Mouse (Mus musculus): ENCODE measurements around the gene Gm11634.

Gm11634 gene

DNA sequence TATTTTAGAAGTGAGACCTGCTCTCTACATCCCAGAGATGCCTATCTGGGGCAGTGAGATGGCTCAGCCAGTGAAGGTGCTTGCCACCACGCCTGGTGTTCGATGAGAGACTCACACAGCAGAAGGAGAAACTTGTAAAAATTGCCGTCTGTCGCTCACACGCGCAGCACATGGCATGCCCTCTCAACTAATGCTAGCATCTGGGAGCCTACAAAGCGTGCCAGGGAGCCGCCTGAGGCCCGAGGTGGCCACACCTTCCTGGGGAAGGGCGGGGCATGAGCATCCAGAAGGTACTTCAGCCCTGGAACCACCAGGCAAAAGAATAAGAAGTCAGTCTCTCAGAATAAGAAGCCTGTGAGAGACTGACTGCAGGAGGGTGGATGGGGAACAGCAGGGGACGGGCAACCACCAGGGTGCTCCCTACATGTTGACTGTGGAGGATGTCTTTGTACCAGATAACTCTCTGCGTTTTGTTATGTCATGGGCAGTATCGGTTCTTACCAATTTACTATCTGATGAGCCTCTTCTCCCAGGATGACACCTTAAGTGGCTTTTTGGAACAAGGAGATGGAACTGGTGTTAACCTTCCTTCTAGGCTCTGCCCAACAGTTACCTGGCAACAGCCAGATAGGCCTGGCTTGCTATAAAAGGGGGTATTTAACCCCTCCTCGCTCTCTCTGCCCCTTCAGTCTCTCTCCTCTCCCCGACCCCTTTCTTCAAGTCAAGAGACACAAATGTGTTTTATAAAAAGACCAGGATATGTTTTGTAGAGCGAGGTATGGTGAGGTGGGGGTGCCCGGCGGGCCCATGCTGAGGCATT is 18.1 kb upstream of the Gm11634 start:
- 26% methylated on average over 18 of the region's 18 CpGs for WGBS

- 89% methylated on average over 8 of the region's 8 CpGs for WGBS
Measured at GRCm38 (mm10) chr11:101616104-101616503, 17.0 kb upstream of the Gm11634 start.

GRCm38 (mm10) chr11:101615380-101615779 is 16.3 kb upstream of the Gm11634 start:
- 86% methylated on average over 6 of the region's 6 CpGs for WGBS

GRCm38 (mm10) chr11:101614116-101614515 is 15.1 kb upstream of the Gm11634 start:
- 64% methylated on average over 4 of the region's 4 CpGs for WGBS

DNA sequence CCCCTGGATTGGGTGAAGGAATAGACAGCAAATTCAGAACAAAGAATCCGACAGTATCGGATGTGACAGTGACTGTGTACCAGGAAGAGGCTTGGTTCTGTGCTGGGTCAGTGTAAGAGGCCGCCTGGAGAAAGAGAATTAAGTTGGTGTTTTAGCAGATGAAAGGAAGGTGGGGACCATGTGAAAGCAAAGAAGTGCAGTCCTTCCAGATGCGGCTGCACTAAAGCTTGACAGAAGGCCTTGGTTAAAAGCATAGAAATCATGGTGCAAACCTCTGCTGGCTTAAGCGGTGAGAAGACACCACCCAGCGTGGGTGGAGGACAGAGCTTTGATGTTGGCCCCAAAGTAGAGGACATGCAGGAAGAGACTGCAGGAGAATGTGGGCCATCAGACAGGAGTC is 14.5 kb upstream of the Gm11634 start:
- 82% methylated on average over 6 of the region's 6 CpGs for WGBS

GRCm38 (mm10) chr11:101610445-101610844 is 11.4 kb upstream of the Gm11634 start:
- WGBS, result 29% methylated on average over 11 of the region's 11 CpGs

- WGBS, result 94% methylated on average over 4 of the region's 4 CpGs
Measured at GRCm38 (mm10) chr11:101607134-101607533, 8.1 kb upstream of the Gm11634 start.

DNA sequence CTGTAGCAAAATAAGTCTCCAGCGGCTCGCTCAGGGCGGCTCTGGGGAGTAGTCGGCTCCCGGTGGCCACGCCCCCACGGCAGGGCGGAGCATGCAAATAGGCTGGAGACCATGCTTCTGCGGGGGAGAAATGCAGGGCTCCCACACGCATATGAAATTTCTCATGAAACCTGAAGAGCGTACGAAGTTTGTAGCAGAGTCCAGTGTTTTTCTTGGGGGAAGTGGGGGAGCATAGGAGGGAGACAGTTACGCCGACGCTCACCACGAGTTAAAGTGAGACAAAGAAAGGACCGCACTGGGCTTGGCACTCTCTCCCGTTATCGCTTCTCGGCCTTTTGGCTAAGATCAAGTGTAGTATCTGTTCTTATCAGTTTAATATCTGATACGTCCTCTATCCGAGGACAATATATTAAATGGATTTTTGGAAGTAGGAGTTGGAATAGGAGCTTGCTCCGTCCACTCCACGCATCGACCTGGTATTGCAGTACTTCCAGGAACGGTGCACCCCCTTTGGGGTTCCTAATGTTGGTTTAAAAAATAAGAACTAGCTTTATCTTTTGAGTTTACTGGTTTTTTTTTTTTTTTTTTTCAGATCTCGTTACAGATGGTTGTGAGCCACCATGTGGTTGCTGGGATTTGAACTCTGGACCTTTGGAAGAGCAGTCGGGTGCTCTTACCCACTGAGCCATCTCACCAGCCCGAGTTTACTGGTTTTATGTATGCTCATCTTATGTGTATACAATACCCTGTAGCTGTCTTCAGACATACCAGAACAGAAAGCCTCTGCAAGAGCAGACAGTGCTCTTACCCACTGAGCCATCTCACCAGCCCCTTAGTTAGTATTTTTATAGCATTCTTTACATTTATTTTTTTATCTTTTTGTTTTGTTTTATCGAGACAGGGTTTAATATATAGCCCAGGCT is 5.7 kb upstream of the Gm11634 start:
- 5% methylated on average over 30 of the region's 30 CpGs for WGBS

GRCm38 (mm10) chr11:101604116-101604515 is 5.1 kb upstream of the Gm11634 start:
- 37% methylated on average over 3 of the region's 3 CpGs for WGBS

DNA sequence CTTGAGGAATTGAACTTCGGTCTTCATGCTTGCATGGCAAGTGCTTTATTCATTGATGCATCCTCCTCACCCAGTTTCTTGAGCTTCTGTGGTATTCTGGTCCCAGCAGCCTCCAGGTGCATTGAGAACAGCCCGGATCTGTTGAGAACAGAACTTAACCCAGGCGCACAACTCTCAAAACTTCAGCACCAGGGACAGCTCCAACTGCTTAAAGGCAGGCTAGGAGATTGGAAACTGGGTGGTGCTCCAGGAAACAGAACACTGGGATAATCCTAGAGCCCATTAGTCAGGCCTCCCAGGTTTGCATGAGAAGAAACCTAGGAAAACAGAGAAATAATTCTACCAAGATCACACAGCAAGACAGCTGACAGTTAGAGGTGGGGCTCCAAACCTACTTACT is 3.4 kb upstream of the Gm11634 start:
- 52% methylated on average over 3 of the region's 3 CpGs for WGBS

GRCm38 (mm10) chr11:101589989-101590624 is 8.9 kb downstream of the Gm11634 start:
- WGBS, result 88% methylated on average over 12 of the region's 12 CpGs

DNA sequence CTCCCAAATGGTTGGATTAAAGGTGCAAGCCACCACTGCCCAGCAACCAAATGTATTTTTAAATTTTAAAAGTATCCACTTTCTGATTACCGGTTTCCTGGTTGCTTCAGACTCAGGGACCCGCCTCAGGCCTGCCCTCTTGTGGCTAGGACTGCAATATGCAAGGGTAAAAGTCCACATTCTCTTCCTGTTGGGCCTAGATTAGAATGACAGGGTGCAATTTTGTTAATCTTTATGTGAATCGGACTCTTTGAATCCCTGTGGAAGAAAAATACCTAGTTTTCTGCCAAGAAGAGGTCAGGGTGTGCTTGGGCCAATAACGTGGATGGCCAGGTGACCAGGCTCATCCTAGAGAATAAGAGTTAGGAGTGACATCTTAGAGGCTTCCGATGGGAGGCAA is 9.6 kb downstream of the Gm11634 start:
- WGBS, result 35% methylated on average over 5 of the region's 5 CpGs

DNA sequence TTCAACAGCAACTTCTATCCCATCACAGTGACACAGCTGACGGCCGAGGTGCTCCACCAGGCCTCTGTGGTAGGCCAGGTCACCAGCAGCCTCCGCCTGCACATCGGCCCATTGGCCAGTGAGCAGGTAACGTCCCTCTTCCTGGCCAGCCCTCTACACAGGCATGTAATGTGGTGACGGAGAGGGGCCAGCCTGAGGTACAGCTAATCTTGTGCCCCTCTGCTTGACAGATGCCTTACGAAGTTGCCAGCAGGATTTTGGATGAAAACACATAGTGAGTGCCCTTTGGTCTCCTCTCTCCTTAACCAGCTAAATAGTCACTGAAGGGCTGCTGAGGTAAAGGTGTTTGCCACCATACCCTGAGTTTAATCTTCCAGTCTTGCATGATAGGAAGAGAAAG is 10.2 kb downstream of the Gm11634 start:
- 95% methylated on average over 7 of the region's 7 CpGs for WGBS

GRCm38 (mm10) chr11:101587676-101588075 is 11.4 kb downstream of the Gm11634 start:
- WGBS, result 70% methylated on average over 10 of the region's 10 CpGs

GRCm38 (mm10) chr11:101585805-101586204 is 13.3 kb downstream of the Gm11634 start:
- WGBS, result 76% methylated on average over 4 of the region's 4 CpGs

- 100% methylated on average over 1 of the region's 1 CpGs for WGBS
Measured at GRCm38 (mm10) chr11:101585031-101585430, 14.0 kb downstream of the Gm11634 start.

GRCm38 (mm10) chr11:101583205-101583604 is 15.9 kb downstream of the Gm11634 start:
- WGBS, result 88% methylated on average over 2 of the region's 2 CpGs

DNA sequence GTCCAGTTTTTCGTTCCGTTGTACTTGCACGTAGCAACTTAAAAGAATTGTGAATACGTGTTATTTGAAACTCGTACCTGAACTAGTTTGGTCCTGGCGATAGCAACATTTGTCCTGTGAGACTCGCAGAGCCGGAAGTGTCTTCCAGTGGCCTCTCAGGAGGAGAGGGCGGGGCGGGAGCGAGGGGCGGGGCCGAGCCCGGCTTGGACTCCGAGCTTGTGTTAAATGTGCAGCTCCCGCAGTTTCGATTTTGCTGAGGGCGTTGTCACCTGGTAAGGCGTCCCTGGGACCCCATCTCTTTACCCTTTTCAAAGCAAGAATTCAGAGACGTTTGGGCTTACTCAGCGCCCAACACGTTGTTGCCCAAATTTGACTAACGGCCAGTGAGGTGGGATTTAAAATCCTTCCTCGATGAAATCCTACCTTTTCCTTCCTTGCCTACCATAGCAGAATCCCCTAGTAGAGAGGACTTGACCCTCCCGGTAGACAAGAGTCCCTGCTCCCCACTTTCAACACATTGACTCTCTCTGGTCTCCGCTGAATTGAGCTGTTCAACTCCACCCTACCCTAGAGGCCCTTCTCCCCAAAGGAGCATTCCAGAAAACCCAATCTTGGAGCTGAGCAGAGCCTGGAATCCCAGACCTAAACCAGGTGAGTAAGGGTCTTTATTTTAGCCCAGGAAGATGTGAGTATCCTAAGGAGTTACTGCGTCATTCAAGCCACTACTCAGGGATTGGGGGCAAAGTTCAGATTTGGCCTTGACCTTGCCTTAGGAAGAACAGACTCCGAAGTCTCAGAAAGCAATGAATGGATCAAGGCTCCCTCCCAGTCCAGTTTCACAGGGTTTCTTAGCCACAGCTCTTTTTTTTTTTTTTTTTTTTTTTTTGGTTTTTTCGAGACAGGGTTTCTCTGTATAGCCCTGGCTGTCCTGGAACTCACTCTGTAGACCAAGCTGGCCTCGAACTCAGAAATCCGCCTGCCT is 16.7 kb downstream of the Gm11634 start, which contains the start of gene Tmem106a:
Tmem106a (plus strand) TSS at position 189 of the 982 bp plus-strand sequence.
- 39% methylated on average over 31 of the region's 31 CpGs for whole genome bisulfite sequencing

GRCm38 (mm10) chr11:101581081-101581764 is 17.8 kb downstream of the Gm11634 start:
- 83% methylated on average over 6 of the region's 6 CpGs for WGBS

DNA sequence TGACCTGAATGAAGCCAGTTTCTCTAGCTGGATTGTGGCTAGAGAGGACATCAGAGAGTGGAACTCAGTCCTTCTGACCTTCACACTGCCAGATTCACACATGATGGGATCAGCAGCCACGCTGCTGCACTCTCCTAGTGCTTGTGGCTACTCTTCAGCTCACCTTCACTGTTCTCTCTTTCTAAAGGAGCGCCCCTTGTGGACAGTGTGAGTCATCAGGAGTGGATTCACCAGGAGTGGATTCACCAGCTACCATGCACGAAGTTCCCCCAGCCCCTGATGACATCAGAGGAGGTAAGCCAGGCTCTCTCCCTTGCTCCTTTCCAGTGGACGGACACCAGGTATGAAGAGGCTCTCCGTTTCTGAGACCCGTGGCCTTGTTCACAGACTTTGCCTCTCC is 22.9 kb downstream of the Gm11634 start:
- 82% methylated on average over 6 of the region's 6 CpGs for WGBS
